Mouse (Mus musculus) limb, embryonic 13.5 days (tissue): ENCODE data around the gene Cep112. TPM values are rescaled to one million over a fixed set of nuclear protein-coding genes. Genes with fewer than 3 reads are reported as not detected.

Experiments used
- ATAC-seq: fragments of 200-750 bp; cut with Nextera tagmentation; 2 replicates; pipeline ENCODE4 v1.8.0; 2017; ENCODE audit warnings: low read depth, moderate number of reproducible peaks, moderate TSS enrichment; ENCODE audit not compliant: low FRiP score
- H3K27ac ChIP-seq: fragments of 300-500 bp; sonication (generic); 2 replicates; pipeline ENCODE4 v1.5.1; 2015; ENCODE audit warnings: inconsistent platforms, mild to moderate bottlenecking, moderate library complexity
- H3K27me3 ChIP-seq: fragments of 300-500 bp; sonication (generic); 2 replicates; pipeline ENCODE4 v1.6.1; 2015; ENCODE audit warnings: mild to moderate bottlenecking, inconsistent platforms
- H3K36me3 ChIP-seq: fragments of 300-500 bp; sonication (generic); 2 replicates; pipeline ENCODE4 v1.6.1; 2015; ENCODE audit warnings: inconsistent platforms, mild to moderate bottlenecking, moderate library complexity
- H3K4me1 ChIP-seq: fragments of 300-500 bp; sonication (generic); 2 replicates; pipeline ENCODE4 v1.6.1; 2015; ENCODE audit warnings: inconsistent platforms
- H3K4me2 ChIP-seq: fragments of 300-500 bp; sonication (generic); replicated peaks from 2 replicates; pipeline ENCODE4 v1.6.1; 2015; ENCODE audit warnings: inconsistent platforms, mild to moderate bottlenecking, moderate library complexity
- H3K4me3 ChIP-seq: fragments of 300-500 bp; sonication (generic); 2 replicates; pipeline ENCODE4 v1.5.1; 2015; ENCODE audit warnings: moderate library complexity, mild to moderate bottlenecking, inconsistent platforms
- H3K9ac ChIP-seq: fragments of 300-500 bp; sonication (generic); 2 replicates; pipeline ENCODE4 v1.6.1; 2015; ENCODE audit warnings: mild to moderate bottlenecking, inconsistent platforms
- H3K9me3 ChIP-seq: fragments of 300-500 bp; sonication (generic); 2 replicates; pipeline ENCODE4 v1.6.1; 2016; ENCODE audit warnings: inconsistent platforms
- WGBS: fragments of 180-500 bp; shearing (Covaris S2); methylation state at CpG from one replicate; pipeline ENCODE4 v1.1.7; 2015; 5-methylcytosine and 5-hydroxymethylcytosine counted together
- polyA plus RNA-seq: library from polyadenylated mRNA; unstranded; fragments of >200 nt; fragmentation: Nextera tagmentation; extraction: Ambion mirVana; gene quantifications from 2 replicates; pipeline ENCODE4 v1.2.1, GENCODE M21; 2015

Gene Cep112
- polyA plus RNA-seq, 1 experiment from 2014 or later, result 20.7 TPM

- ATAC-seq, result no peak
- Histone ChIP-seq H3K9me3 (no peaks in the 10 kb centered on the region), H3K27ac (no peak overlapping the region), H3K4me1 (no peaks in the 10 kb centered on the region), H3K4me3 (no peak overlapping the region), H3K9ac (no peak overlapping the region), H3K27me3 (no peaks in the 10 kb centered on the region), H3K4me2 (no peak overlapping the region), H3K36me3 (no peaks in the 10 kb centered on the region)
- 40% methylated on average over 1 of the region's 1 CpGs for WGBS
These were observed 6.5 kb upstream of the Cep112 start for GRCm38 (mm10) chr11:108418540-108418939.

- Histone ChIP-seq H3K4me3 (no peak overlapping the region), H3K27ac (no peak overlapping the region), H3K4me2 (no peak overlapping the region), H3K9ac (no peak overlapping the region), H3K36me3 (no peaks in the 10 kb centered on the region), H3K9me3 (no peaks in the 10 kb centered on the region), H3K4me1 (peaks cover 4% of the 10 kb centered on the region; the same call in 1 of the 2 replicates), H3K27me3 (no peaks in the 10 kb centered on the region)
- no peak for ATAC-seq
- WGBS, result 87% methylated on average over 6 of the region's 6 CpGs
These were observed 5.8 kb upstream of the Cep112 start for GRCm38 (mm10) chr11:108419242-108419641.

- no peak overlapping the region for H3K4me3 ChIP-seq
- H3K4me2 ChIP-seq, result no peak overlapping the region
- H3K27me3 ChIP-seq, result no peaks in the 10 kb centered on the region
- H3K9me3 ChIP-seq, result no peaks in the 10 kb centered on the region
- 77% methylated on average over 4 of the region's 4 CpGs for WGBS
- ATAC-seq, result no peak
- H3K4me1 ChIP-seq, result peaks cover 8% of the 10 kb centered on the region; the same call in 1 of the 2 replicates
- no peak overlapping the region for H3K9ac ChIP-seq
- H3K36me3 ChIP-seq, result no peaks in the 10 kb centered on the region
- no peak overlapping the region for H3K27ac ChIP-seq
These were observed 4.2 kb upstream of the Cep112 start for GRCm38 (mm10) chr11:108420751-108421150.

- ATAC-seq, result no peak
- H3K36me3 ChIP-seq, result no peaks in the 10 kb centered on the region
- H3K4me2 ChIP-seq, result no peak overlapping the region
- H3K27ac ChIP-seq, result no peak overlapping the region
- H3K9me3 ChIP-seq, result no peaks in the 10 kb centered on the region
- H3K9ac ChIP-seq, result no peak overlapping the region
- no peaks in the 10 kb centered on the region for H3K27me3 ChIP-seq
- 71% methylated on average over 7 of the region's 7 CpGs for WGBS
- H3K4me1 ChIP-seq, result peaks cover 18% of the 10 kb centered on the region
- H3K4me3 ChIP-seq, result no peak overlapping the region
These were observed 1.8 kb upstream of the Cep112 start for GRCm38 (mm10) chr11:108423221-108423620.

- Histone ChIP-seq H3K4me1 (peaks cover 18% of the 10 kb centered on the region), H3K27me3 (no peaks in the 10 kb centered on the region), H3K4me2 (peak overlapping the region; percentile 71), H3K9me3 (no peaks in the 10 kb centered on the region), H3K27ac (no peak overlapping the region), H3K9ac (peak overlapping the region; percentile 51; the same call in 1 of the 2 replicates), H3K4me3 (peak overlapping the region; percentile 72), H3K36me3 (no peaks in the 10 kb centered on the region)
- 4% methylated on average over 5 of the region's 5 CpGs for WGBS
- no peak for ATAC-seq
These were observed 881 bp upstream of the Cep112 start for GRCm38 (mm10) chr11:108424111-108424510.

GRCm38 (mm10) chr11:108425592-108425921, 565 bp downstream of the Cep112 start:
- no peak overlapping the region for H3K27ac ChIP-seq
- H3K36me3 ChIP-seq, result no peaks in the 10 kb centered on the region
- H3K9me3 ChIP-seq, result no peaks in the 10 kb centered on the region
- 6% methylated on average over 14 of the region's 14 CpGs for WGBS
- no peaks in the 10 kb centered on the region for H3K27me3 ChIP-seq
- peak overlapping the region; percentile 85 for H3K9ac ChIP-seq
- H3K4me2 ChIP-seq, result peak overlapping the region; percentile 71
- H3K4me1 ChIP-seq, result peaks cover 18% of the 10 kb centered on the region
- no peak for ATAC-seq
- H3K4me3 ChIP-seq, result peak overlapping the region; percentile 72

- Histone ChIP-seq H3K9ac (no peak overlapping the region), H3K27me3 (no peaks in the 10 kb centered on the region), H3K27ac (no peak overlapping the region), H3K4me3 (peak overlapping the region; percentile 72), H3K36me3 (no peaks in the 10 kb centered on the region), H3K4me1 (peaks cover 18% of the 10 kb centered on the region), H3K4me2 (peak overlapping the region; percentile 71), H3K9me3 (no peaks in the 10 kb centered on the region)
- ATAC-seq, result no peak
- 80% methylated on average over 3 of the region's 3 CpGs for WGBS
These were observed 1.1 kb downstream of the Cep112 start for GRCm38 (mm10) chr11:108426086-108426485.

- Histone ChIP-seq H3K9me3 (no peaks in the 10 kb centered on the region), H3K4me1 (peaks cover 18% of the 10 kb centered on the region), H3K9ac (no peak overlapping the region), H3K4me2 (no peak overlapping the region), H3K36me3 (no peaks in the 10 kb centered on the region), H3K27ac (no peak overlapping the region), H3K27me3 (no peaks in the 10 kb centered on the region), H3K4me3 (no peak overlapping the region)
- no peak for ATAC-seq
- WGBS, result 66% methylated on average over 6 of the region's 6 CpGs
These were observed 2.2 kb downstream of the Cep112 start for GRCm38 (mm10) chr11:108427191-108427590.

- 82% methylated on average over 2 of the region's 2 CpGs for WGBS
- H3K4me1 ChIP-seq, result peaks cover 15% of the 10 kb centered on the region
- no peak for ATAC-seq
These were observed 4.1 kb downstream of the Cep112 start for GRCm38 (mm10) chr11:108429076-108429475.

GRCm38 (mm10) chr11:108443893-108444563, 19.0 kb downstream of the Cep112 start:
- H3K4me3 ChIP-seq, result no peak overlapping the region
- no peak overlapping the region for H3K4me2 ChIP-seq
- no peak for ATAC-seq
- H3K9ac ChIP-seq, result no peak overlapping the region
- H3K27ac ChIP-seq, result no peak overlapping the region
- no peaks in the 10 kb centered on the region for H3K27me3 ChIP-seq
- 0 out of 2 replicates have a peak, but pooled peaks cover 8% of the 10 kb centered on the region for H3K4me1 ChIP-seq
- WGBS, result 48% methylated on average over 11 of the region's 11 CpGs
- H3K36me3 ChIP-seq, result peaks cover 6% of the 10 kb centered on the region
- H3K9me3 ChIP-seq, result no peaks in the 10 kb centered on the region

More at GRCm38 (mm10) chr11:108429076-108429475, 4.1 kb downstream of the Cep112 start:
- Histone ChIP-seq H3K4me2 (no peak overlapping the region), H3K27me3 (no peaks in the 10 kb centered on the region), H3K9me3 (no peaks in the 10 kb centered on the region), H3K9ac (no peak overlapping the region), H3K27ac (no peak overlapping the region), H3K4me3 (no peak overlapping the region), H3K36me3 (no peaks in the 10 kb centered on the region)

GRCm38 (mm10) chr11:108447148-108447547, 22.2 kb downstream of the Cep112 start:
- Histone ChIP-seq H3K4me3 (no peak overlapping the region), H3K9me3 (peaks cover 5% of the 10 kb centered on the region), H3K9ac (no peak overlapping the region), H3K4me2 (no peak overlapping the region), H3K27me3 (no peaks in the 10 kb centered on the region), H3K27ac (no peak overlapping the region), H3K36me3 (peaks cover 7% of the 10 kb centered on the region), H3K4me1 (0 out of 2 replicates have a peak, but pooled peaks cover 8% of the 10 kb centered on the region)
- ATAC-seq, result no peak

- Histone ChIP-seq H3K4me2 (no peak overlapping the region), H3K27ac (no peak overlapping the region), H3K4me3 (no peak overlapping the region), H3K9ac (no peak overlapping the region), H3K9me3 (peaks cover 5% of the 10 kb centered on the region), H3K36me3 (peaks cover 7% of the 10 kb centered on the region), H3K27me3 (no peaks in the 10 kb centered on the region), H3K4me1 (0 out of 2 replicates have a peak, but pooled peaks cover 6% of the 10 kb centered on the region)
- WGBS, result 32% methylated on average over 3 of the region's 3 CpGs
- ATAC-seq, result no peak
These were observed 24.8 kb downstream of the Cep112 start for GRCm38 (mm10) chr11:108449811-108450210.

- Histone ChIP-seq H3K27me3 (no peaks in the 10 kb centered on the region), H3K4me2 (no peak overlapping the region), H3K36me3 (peaks cover 12% of the 10 kb centered on the region), H3K27ac (no peak overlapping the region), H3K9me3 (no peaks in the 10 kb centered on the region), H3K4me3 (no peak overlapping the region), H3K9ac (no peak overlapping the region), H3K4me1 (no peaks in the 10 kb centered on the region)
- ATAC-seq, result no peak
- 90% methylated on average over 3 of the region's 3 CpGs for WGBS
These were observed 34.6 kb downstream of the Cep112 start for GRCm38 (mm10) chr11:108459599-108459998.
